Mouse (Mus musculus): ENCODE measurements around the gene Mgll. TPM values are rescaled to one million over a fixed set of nuclear protein-coding genes. Genes with fewer than 3 reads are reported as not detected.

The Mgll gene
- polyA plus RNA-seq (2014; fragmentation: Illumina TruSeq; extraction: RNeasy Lipid Tissue Mini Kit (QIAGEN cat#74804); ENCODE audit: low read depth, low replicate concordance) = 346 TPM

DNA sequence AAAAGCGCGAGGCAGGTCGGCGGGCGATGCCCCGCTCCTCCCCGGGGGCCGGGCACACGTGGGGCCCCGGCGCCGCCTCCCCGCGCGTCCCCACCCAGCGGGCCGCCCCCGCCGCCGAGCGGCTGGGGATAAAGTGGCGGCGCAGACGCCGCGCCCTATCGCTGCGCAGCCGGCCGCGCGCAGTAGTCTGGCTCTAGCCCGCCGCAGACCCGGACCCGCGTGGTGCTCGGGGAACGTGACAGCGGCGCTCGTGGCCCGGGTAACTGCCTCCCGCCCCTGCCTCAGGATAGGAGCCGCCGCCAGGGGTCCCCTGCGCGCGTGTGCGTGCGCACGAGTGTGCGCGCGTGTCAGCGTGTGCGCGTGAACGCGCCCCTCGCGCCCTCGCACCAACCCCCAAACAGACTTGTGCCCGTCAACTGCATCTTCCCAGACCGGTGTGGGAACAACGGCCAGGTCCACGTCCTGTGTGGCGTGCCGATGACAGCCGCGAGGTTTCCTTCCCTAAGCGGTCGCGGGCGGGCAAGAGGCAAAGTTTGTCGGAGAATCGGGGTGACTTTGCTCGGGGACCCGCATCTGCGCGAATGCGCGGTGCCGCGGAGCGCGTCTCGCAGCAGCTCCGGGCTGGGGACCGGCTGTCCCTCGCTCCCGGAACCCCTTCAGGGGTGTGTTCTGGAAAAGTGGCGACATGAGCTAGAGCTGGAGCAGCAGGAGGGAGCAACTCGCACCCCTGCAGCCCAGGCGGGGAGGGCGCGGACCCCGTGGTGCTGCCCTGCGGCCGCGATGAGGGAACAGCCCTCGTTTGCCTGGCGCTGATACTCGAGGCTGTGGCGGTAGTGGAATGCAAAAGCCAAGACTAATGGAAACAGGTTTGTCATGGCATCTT is at the start of gene Mgll:
Gene Mgll (plus strand): TSS at position 100 of the 883 bp plus-strand sequence.

DNA sequence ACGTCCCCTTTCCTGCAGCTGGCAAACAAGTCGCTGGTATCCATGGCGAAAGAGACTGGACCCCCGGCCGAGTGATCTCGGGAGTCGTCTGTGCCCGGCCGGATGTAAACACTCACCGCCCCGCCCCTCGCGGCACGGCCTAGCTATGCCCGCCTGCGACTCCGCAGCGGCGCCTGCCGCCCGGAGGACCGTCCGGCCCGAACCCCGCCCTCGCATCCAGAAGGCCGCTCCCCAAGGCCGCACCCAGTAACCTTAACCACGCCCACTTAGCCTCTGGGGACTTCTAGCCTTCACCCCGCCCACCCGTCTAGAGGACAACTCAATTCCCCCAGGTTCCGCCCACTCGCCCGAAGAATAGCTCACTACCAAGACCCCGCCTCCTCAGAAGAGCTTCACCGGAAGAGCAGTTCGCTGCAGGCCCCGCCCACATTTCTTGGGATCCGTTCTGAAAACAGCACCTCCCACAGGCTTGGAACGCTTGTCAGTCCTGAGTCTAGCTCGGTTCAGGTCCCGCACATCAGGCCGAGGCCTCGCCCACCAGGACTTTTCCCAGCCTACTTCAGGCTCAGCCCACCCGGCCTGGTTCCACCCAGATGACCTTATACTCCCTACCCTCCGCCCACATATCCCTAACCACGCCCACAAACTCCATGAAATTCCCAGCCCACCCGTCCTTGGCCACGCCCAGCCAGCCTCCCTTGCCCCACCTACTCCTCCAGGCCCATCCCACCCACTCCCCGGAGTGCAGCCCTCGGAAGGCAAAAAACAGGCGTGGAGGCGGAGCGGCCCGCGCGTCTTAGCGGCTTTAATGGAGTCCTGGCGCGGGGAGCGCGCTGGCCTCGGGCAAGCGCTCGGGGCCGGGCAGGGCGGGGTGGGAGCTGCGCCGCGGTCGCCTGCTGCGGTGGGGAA is 117.8 kb downstream of the Mgll start, which contains the start of gene Abtb1:
Gene Abtb1 (minus strand): TSS at position 204 of the 909 bp plus-strand sequence.

DNA sequence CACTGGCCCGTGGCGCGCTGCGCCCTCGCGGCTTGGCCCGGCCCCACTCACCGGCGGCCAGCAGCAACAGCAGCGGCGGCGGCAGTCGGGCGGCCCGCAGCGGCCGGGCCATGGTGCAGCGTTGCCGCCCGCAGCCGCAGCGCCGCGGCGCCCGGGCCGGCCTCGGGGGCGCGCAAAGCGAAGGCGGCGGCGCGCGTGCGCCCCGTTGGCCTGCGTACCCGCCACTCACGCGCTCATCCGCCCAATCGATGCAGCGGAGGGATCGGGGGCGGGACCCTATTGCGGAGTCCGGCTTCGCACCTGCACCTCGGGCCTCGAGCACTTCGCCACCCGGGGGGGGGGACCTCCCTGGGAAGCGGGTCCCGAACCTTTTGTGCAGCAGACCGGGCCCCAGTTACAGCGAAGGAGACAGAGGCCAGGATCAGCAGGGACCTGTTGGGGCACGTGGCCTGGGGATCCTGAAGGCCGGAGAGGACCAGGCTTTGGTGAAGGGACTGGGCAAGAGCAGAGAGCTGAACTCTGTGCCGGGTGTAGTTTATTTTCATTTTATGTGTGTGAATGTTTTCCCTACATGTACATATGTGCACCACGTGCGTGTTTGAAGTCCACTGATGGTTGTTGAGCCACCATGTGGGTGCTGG is 150.8 kb downstream of the Mgll start, which contains the start of gene Podxl2:
Gene Podxl2 (minus strand): TSS at position 177 of the 641 bp plus-strand sequence.

Other genes with a start within 250 kb of the Mgll start
- 172 TPM for gene Sec61a1, start 205.5 kb upstream of the Mgll start, polyA plus RNA-seq (2014; fragmentation: Illumina TruSeq; extraction: RNeasy Lipid Tissue Mini Kit (QIAGEN cat#74804); ENCODE audit: low read depth, low replicate concordance)
- gene Kbtbd12, start 86.5 kb upstream of the Mgll start, polyA plus RNA-seq (2014; fragmentation: Illumina TruSeq; extraction: RNeasy Lipid Tissue Mini Kit (QIAGEN cat#74804); ENCODE audit: low read depth, low replicate concordance) = 1.7 TPM
- gene Abtb1, start 117.6 kb downstream of the Mgll start, polyA plus RNA-seq (2014; fragmentation: Illumina TruSeq; extraction: RNeasy Lipid Tissue Mini Kit (QIAGEN cat#74804); ENCODE audit: low read depth, low replicate concordance) = 30.1 TPM
- 14.2 TPM for gene Podxl2, start 150.6 kb downstream of the Mgll start, polyA plus RNA-seq (2014; fragmentation: Illumina TruSeq; extraction: RNeasy Lipid Tissue Mini Kit (QIAGEN cat#74804); ENCODE audit: low read depth, low replicate concordance)
- gene Mcm2, start 174.4 kb downstream of the Mgll start, polyA plus RNA-seq (2014; fragmentation: Illumina TruSeq; extraction: RNeasy Lipid Tissue Mini Kit (QIAGEN cat#74804); ENCODE audit: low read depth, low replicate concordance) = 10.4 TPM
- gene Tpra1, start 177.8 kb downstream of the Mgll start, polyA plus RNA-seq (2014; fragmentation: Illumina TruSeq; extraction: RNeasy Lipid Tissue Mini Kit (QIAGEN cat#74804); ENCODE audit: low read depth, low replicate concordance) = 63.1 TPM